9 mouse cellular contexts compared by ENCODE assay signal in genomic region chr6:29433804-29434795, GRCm38 (mm10). TPM values are rescaled to one million over a fixed set of nuclear protein-coding genes. Genes with fewer than 3 reads are reported as not detected.
DNase-seq lines count a peak whose midpoint lies in the region; ATAC-seq and TF ChIP-seq lines count a peak whose summit lies in the region.
"Had no signal": no experiment of that assay in that cellular context is flagged by ENCODE, and none has a peak within 500 bp of the region (broad histone marks: within the 10 kb centered on the region; RNA-seq: fewer than 3 reads in every experiment).

No protein-coding gene starts in this region.

- peaks cover 54% of the 10 kb centered on the region for H3K27me3 ChIP-seq in E14TG2a.4 (ENCODE audit: insufficient read depth, low read length)
- peaks cover 46% of the 10 kb centered on the region for H3K27me3 ChIP-seq in hindbrain, embryonic 14.5 days (ENCODE audit: control insufficient read depth, insufficient read depth, low read length)
- peaks cover 39% of the 10 kb centered on the region for H3K27me3 ChIP-seq in midbrain, embryonic 15.5 days (replicated peaks)

- peak overlapping the region; percentile 73 for H3K4me3 ChIP-seq in E14TG2a.4 (replicated peaks; ENCODE audit: low read length)
- H3K4me3 ChIP-seq in hindbrain, embryonic 14.5 days (replicated peaks; ENCODE audit: low read length): peak overlapping the region; percentile 39
- peak overlapping the region; percentile 40 for H3K4me3 ChIP-seq in midbrain, embryonic 15.5 days

- peaks cover 54% of the 10 kb centered on the region for H3K4me1 ChIP-seq in E14TG2a.4 (replicated peaks; ENCODE audit: low read depth, low read length)
- peaks cover 40% of the 10 kb centered on the region for H3K4me1 ChIP-seq in hindbrain, embryonic 14.5 days (replicated peaks; ENCODE audit: control insufficient read depth, insufficient read depth, low read length)
- peaks cover 35% of the 10 kb centered on the region for H3K4me1 ChIP-seq in midbrain, embryonic 15.5 days

- H3K4me2 ChIP-seq in hindbrain, embryonic 14.5 days (replicated peaks): peak overlapping the region; percentile 67
- H3K4me2 ChIP-seq in midbrain, embryonic 15.5 days: peak overlapping the region; percentile 72

- H3K9ac ChIP-seq in hindbrain, embryonic 14.5 days: peak overlapping the region; percentile 55; the same call in 1 of the 2 replicates
- H3K9ac ChIP-seq in midbrain, embryonic 15.5 days: no peak overlapping the region

- no peaks in the 10 kb centered on the region for H3K36me3 ChIP-seq in E14TG2a.4 (ENCODE audit: insufficient read depth, low read length)
- H3K36me3 ChIP-seq in hindbrain, embryonic 14.5 days (replicated peaks; ENCODE audit: control insufficient read depth, insufficient read depth): no peaks in the 10 kb centered on the region
- H3K36me3 ChIP-seq in midbrain, embryonic 15.5 days (replicated peaks): no peaks in the 10 kb centered on the region

- ATAC-seq in hindbrain, embryonic 14.5 days (ENCODE audit: low FRiP score): no peak
- no peak for ATAC-seq in midbrain, embryonic 15.5 days (replicated peaks)
- ATAC-seq in erythroid progenitor cell, adult 5-6 weeks (replicated peaks; ENCODE audit: low FRiP score, poor library complexity, severe bottlenecking): no peak

- DNase-seq in NIH3T3 (ENCODE audit: low read depth): peak; percentile 71
- peak; percentile 81 for DNase-seq in gastrocnemius, adult 18-20 months (ENCODE audit: low spot score)
- DNase-seq in hindbrain, embryonic 14.5 days (ENCODE audit: low spot score): no peak
- no peak for DNase-seq in thymus, postnatal 0 days (ENCODE audit: low spot score)
- no peak for DNase-seq in right cerebral cortex, postnatal 36 days (ENCODE audit: low spot score in 2 of 2)

- WGBS in hindbrain, embryonic 14.5 days: 5% methylated on average over 27 of the region's 27 CpGs
- WGBS in midbrain, embryonic 15.5 days: 9% methylated on average over 27 of the region's 27 CpGs

- TF ChIP-seq CTCF in E14TG2a.4 (conservative IDR thresholded peaks at IDR 0.05; ENCODE audit: low read length): no peak

- 0 out of 2 replicates have a peak overlapping the region, but pooled peaks have one; percentile 82 for H3K27ac ChIP-seq in hindbrain, embryonic 14.5 days
- H3K27ac ChIP-seq in midbrain, embryonic 15.5 days: no peak overlapping the region

- no peaks in the 10 kb centered on the region for H3K9me3 ChIP-seq in E14TG2a.4 (ENCODE audit: low read length)
- no peaks in the 10 kb centered on the region for H3K9me3 ChIP-seq in hindbrain, embryonic 14.5 days (ENCODE audit: control insufficient read depth, low read length)
- H3K9me3 ChIP-seq in midbrain, embryonic 15.5 days: no peaks in the 10 kb centered on the region

RNA-seq across cellular contexts. Expression of gene Flnc, which starts 1.0 kb away (rescaled TPM):
- total RNA-seq in gastrocnemius, adult 18-20 months (2021): 100 to 1,000 TPM; 349 to 691 TPM
- 4.8 and 6.8 TPM in 2 replicates for polyA plus RNA-seq in hindbrain, embryonic 14.5 days (2014; fragmentation: Nextera tagmentation; extraction: Ambion mirVana)
- 3.3 and 3.4 TPM in 2 replicates for polyA plus RNA-seq in midbrain, embryonic 15.5 days (2015; fragmentation: Nextera tagmentation; extraction: Ambion mirVana)
- polyA plus RNA-seq in thymus, postnatal 0 days (2015; fragmentation: Nextera tagmentation; extraction: Ambion mirVana): 0.17 and 0.35 TPM in 2 replicates
- total RNA-seq in erythroid progenitor cell, adult 5-6 weeks (2015; ENCODE audit: low replicate concordance): not detected in 2 replicates
- total RNA-seq in erythroid progenitor cell, adult 5-6 weeks (2017; ENCODE audit: low replicate concordance): not detected in 2 replicates
- total RNA-seq: common myeloid progenitor, adult 5-6 weeks had no signal

RNA-seq across cellular contexts. Expression of gene Atp6v1f, which starts 33.4 kb away (rescaled TPM):
- total RNA-seq in gastrocnemius, adult 18-20 months (2021): 100 to 1,000 TPM; 118 to 125 TPM
- 319 and 346 TPM in 2 replicates for polyA plus RNA-seq in hindbrain, embryonic 14.5 days (2014; fragmentation: Nextera tagmentation; extraction: Ambion mirVana)
- 342 and 365 TPM in 2 replicates for polyA plus RNA-seq in midbrain, embryonic 15.5 days (2015; fragmentation: Nextera tagmentation; extraction: Ambion mirVana)
- 381 and 416 TPM in 2 replicates for polyA plus RNA-seq in thymus, postnatal 0 days (2015; fragmentation: Nextera tagmentation; extraction: Ambion mirVana)
- total RNA-seq in erythroid progenitor cell, adult 5-6 weeks (2015; ENCODE audit: low replicate concordance): 66.7 and 71.7 TPM in 2 replicates
- total RNA-seq in erythroid progenitor cell, adult 5-6 weeks (2017; ENCODE audit: low replicate concordance): 24.1 and 45.5 TPM in 2 replicates

RNA-seq across cellular contexts. Expression of gene Atp6v1fnb, which starts 37.1 kb away (rescaled TPM):
- total RNA-seq in gastrocnemius, adult 18-20 months (2021): under 1 TPM in 1 of 2 experiments, not detected in 1; 0.37 TPM
- polyA plus RNA-seq in hindbrain, embryonic 14.5 days (2014; fragmentation: Nextera tagmentation; extraction: Ambion mirVana): 0.70 TPM in 1 of 2 replicates, not detected in the other
- polyA plus RNA-seq in midbrain, embryonic 15.5 days (2015; fragmentation: Nextera tagmentation; extraction: Ambion mirVana): 0.27 and 1.0 TPM in 2 replicates
- polyA plus RNA-seq in thymus, postnatal 0 days (2015; fragmentation: Nextera tagmentation; extraction: Ambion mirVana): not detected in 2 replicates
- not detected in 2 replicates for total RNA-seq in erythroid progenitor cell, adult 5-6 weeks (2015; ENCODE audit: low replicate concordance)
- 0.64 TPM in 1 of 2 replicates, not detected in the other for total RNA-seq in erythroid progenitor cell, adult 5-6 weeks (2017; ENCODE audit: low replicate concordance)

RNA-seq across cellular contexts. Expression of gene Ccdc136, which starts 38.0 kb away (rescaled TPM):
- 10 to 100 TPM; 11.8 to 12.2 TPM for total RNA-seq in gastrocnemius, adult 18-20 months (2021)
- 53.2 and 55.7 TPM in 2 replicates for polyA plus RNA-seq in hindbrain, embryonic 14.5 days (2014; fragmentation: Nextera tagmentation; extraction: Ambion mirVana)
- 36.9 and 40.5 TPM in 2 replicates for polyA plus RNA-seq in midbrain, embryonic 15.5 days (2015; fragmentation: Nextera tagmentation; extraction: Ambion mirVana)
- 1.8 and 2.5 TPM in 2 replicates for polyA plus RNA-seq in thymus, postnatal 0 days (2015; fragmentation: Nextera tagmentation; extraction: Ambion mirVana)
- not detected in 2 replicates for total RNA-seq in erythroid progenitor cell, adult 5-6 weeks (2015; ENCODE audit: low replicate concordance)
- not detected in 2 replicates for total RNA-seq in erythroid progenitor cell, adult 5-6 weeks (2017; ENCODE audit: low replicate concordance)
- total RNA-seq: common myeloid progenitor, adult 5-6 weeks had no signal

RNA-seq across cellular contexts. Expression of gene Opn1sw, which starts 45.8 kb away (rescaled TPM):
- total RNA-seq in gastrocnemius, adult 18-20 months (2021): under 1 TPM in 1 of 2 experiments, not detected in 1; 0.26 TPM
- polyA plus RNA-seq in hindbrain, embryonic 14.5 days (2014; fragmentation: Nextera tagmentation; extraction: Ambion mirVana): 0.46 and 0.48 TPM in 2 replicates
- polyA plus RNA-seq in midbrain, embryonic 15.5 days (2015; fragmentation: Nextera tagmentation; extraction: Ambion mirVana): 0.28 and 0.54 TPM in 2 replicates
- 0.15 and 0.17 TPM in 2 replicates for polyA plus RNA-seq in thymus, postnatal 0 days (2015; fragmentation: Nextera tagmentation; extraction: Ambion mirVana)
- not detected in 2 replicates for total RNA-seq in erythroid progenitor cell, adult 5-6 weeks (2015; ENCODE audit: low replicate concordance)
- not detected in 2 replicates for total RNA-seq in erythroid progenitor cell, adult 5-6 weeks (2017; ENCODE audit: low replicate concordance)
- total RNA-seq: common myeloid progenitor, adult 5-6 weeks had no signal

Comparison
In these comparisons a context has a peak if more than half of its experiments do, and no peak if none do; other contexts are left out.
1. DNase-seq: peak in NIH3T3 (single experiment) and gastrocnemius, adult 18-20 months (single experiment); none in hindbrain, embryonic 14.5 days (single experiment), thymus, postnatal 0 days (single experiment) and right cerebral cortex, postnatal 36 days (0 of 2).
2. Peak in every context shown above with its lines, with median percentiles within 50 percentile points of each other: H3K4me3 ChIP-seq.